Mouse (Mus musculus): ENCODE data around the gene Pdzd9.

DNA sequence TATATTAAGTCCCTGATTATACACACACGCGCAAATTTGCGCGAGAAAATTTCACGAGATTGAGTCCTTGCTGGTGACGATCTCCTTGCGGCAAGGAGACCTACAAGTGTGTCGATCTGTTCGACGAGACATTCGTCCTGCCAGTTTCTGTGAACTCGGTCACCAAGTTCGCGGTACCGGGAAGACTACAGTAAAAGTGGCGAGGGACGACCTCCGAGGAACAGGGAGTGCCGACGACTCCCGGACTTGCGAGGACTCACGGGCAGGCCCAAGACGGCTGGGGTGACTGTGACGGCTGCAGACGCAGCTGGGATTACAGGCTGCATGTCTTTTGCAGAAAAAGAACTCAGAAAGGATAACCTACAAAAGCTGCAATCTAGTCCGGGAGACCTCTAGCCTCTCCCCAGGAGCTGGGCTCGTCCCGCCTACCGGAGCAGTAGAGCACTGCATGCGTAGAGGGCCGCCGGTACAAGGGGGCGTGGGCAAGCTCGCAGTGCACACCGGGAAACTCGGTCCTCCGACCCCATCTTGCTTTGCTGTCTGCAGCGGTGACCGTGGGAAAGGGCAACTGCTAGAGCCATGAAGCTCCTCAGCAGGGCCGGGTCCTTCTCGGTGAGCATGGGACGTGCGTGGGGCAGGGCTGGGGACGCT is 35.3 kb downstream of the Pdzd9 start, which contains the start of gene Uqcrc2:
- TF ChIP-seq CTCF (IDR thresholded peaks at IDR 0.05; ENCODE audit: extremely low read depth, insufficient read depth, low read length) (no peak), POLR2A (IDR thresholded peaks at IDR 0.05; ENCODE audit: extremely low read depth, insufficient read depth, low read length) (peak; percentile 84)

All from cortical plate, adult 2 months (tissue).